Mouse (Mus musculus): ENCODE results near the gene Tmem108.

The Tmem108 gene

GRCm38 (mm10) chr9:103761647-103762084 is at the start of gene Tmem108:
Gene Tmem108, minus strand, starts transcription at chr9:103761837.
- DNase-seq (ENCODE audit: extremely low read depth, low read depth), result no peak

GRCm38 (mm10) chr9:103789029-103789428 is 27.4 kb upstream of the Tmem108 start:
- no peak for DNase-seq (ENCODE audit: extremely low read depth, low read depth)

- no peak for DNase-seq (ENCODE audit: extremely low read depth, low read depth)
These were observed 22.5 kb upstream of the Tmem108 start for GRCm38 (mm10) chr9:103784156-103784555.

DNA sequence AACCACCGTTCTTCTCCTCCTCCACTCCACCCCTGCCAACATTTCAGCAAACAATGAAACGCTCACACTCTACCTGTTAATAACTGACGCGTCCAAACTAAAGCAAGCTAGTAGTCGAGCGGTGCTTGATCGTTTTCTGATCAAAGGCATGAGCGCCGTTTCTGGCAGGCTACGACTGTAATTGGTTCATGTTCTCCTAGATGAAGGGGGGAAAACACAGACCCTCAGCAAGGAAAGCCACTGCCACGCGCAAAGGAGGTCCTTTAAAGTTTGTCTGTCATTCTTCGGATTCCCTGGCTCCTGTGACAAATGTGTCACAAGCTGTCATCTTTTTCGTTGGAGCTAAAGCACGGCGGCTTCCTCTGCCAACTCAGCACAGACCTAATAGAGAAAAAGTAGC is 21.6 kb upstream of the Tmem108 start:
- no peak for DNase-seq (ENCODE audit: extremely low read depth, low read depth)

- DNase-seq (ENCODE audit: extremely low read depth, low read depth), result no peak
These were observed 20.7 kb upstream of the Tmem108 start for GRCm38 (mm10) chr9:103782306-103782705.

DNA sequence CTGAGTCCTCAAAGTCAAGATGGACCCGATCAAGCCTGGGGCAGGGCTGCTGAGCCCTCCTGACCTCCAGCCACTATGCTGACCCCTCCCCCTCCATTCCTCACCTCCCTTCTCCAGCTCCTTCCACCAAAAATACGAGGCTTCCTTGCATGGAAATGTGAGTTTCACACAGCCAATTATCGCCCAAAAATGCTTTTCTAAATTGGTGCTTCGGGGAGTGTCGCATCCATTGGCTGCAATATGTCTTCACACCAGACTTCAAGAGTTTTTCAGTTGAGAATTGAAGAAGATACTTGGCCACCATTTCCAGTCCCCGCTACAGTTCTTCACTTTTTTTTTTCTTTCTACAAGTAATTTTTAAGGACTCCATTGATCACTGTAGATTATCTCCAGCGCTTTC is 19.8 kb upstream of the Tmem108 start:
- no peak for DNase-seq (ENCODE audit: extremely low read depth, low read depth)

DNA sequence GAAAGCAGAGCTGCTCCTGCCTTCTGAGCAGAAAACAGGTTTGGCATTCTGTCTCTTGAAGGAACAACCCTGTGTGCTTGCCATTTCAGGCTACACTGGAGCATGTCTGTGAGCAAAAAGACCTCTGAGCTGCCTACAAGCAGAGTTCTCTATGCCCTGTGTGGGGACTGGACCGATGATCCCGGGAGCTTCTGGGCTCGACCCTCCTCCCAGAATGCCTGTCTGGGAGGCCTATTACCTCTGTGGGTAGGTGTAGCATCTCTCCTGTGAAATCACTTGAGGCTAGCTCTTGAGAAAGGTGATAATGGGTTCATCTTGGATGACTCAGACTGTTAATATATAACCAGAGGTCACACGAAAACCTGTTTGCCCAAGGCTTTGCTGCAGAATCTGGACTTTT is 19.0 kb upstream of the Tmem108 start:
- DNase-seq (ENCODE audit: extremely low read depth, low read depth), result no peak

GRCm38 (mm10) chr9:103778185-103778584 is 16.5 kb upstream of the Tmem108 start:
- no peak for DNase-seq (ENCODE audit: extremely low read depth, low read depth)

DNA sequence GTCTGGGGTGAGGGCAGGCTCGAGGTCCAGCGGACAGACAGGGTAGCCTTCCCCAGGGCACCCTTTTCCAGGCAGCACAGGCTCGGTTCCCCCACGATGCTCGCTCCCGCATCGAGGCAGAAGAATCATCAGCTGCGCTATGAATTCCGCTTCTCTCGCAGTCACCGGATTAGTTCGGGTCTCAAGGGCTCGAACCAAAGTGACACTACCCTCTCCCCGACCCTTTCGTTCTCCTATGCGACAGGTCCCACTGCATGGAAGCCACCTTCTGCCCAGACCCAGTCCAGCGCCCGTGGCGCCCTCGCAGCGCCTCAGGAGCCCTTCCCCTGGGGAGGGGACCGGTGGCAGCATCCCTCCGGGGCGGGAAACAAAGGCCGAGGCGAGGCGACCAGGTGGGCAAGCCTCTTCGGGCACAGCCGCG is 476 bp downstream of the Tmem108 start:
- no peak for DNase-seq (ENCODE audit: extremely low read depth, low read depth)

GRCm38 (mm10) chr9:103760356-103760755 is 1.3 kb downstream of the Tmem108 start:
- DNase-seq (ENCODE audit: extremely low read depth, low read depth), result no peak

DNA sequence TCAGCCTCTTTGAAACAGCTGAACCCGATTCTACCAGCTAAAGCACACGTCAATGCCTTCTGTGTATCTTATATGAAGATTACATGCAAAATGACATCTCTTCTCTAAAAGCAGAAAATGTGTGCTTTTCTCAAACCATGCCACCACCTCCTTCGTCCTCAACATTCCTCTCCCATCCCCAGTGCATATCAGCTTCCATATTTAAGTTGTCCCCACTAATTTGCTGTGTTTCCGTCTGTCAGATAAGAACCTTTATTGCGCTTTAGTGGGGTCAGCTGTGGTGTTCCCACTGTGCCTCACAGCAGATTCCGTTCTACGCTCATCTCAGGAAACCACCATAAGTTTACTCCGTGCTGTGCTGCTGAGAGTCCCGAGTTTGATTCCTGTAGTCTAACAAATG is 1.8 kb downstream of the Tmem108 start:
- DNase-seq (ENCODE audit: extremely low read depth, low read depth), result no peak

- no peak for DNase-seq (ENCODE audit: extremely low read depth, low read depth)
These were observed 2.5 kb downstream of the Tmem108 start for GRCm38 (mm10) chr9:103758930-103759695.

- DNase-seq (ENCODE audit: extremely low read depth, low read depth), result no peak
These were observed 3.4 kb downstream of the Tmem108 start for GRCm38 (mm10) chr9:103758246-103758645.

DNA sequence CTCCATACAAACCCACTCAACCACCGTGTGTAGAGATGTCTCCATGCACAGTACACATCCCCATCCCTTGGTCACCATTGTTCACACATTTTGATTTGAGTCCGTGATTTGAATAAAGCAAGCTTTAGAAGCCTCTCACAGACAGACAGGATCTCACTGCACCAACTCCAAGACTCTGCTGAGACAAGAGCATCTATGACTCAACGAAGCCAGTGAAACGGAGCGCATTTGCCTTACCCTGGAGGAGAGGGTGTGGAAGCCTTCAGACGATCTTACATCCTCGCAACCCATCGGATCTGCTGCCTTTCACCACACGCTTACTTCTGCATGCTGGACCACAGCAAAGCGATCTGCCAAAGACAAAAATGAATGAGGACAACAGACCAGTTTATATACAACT is 9.0 kb downstream of the Tmem108 start:
- DNase-seq (ENCODE audit: extremely low read depth, low read depth), result no peak

GRCm38 (mm10) chr9:103751568-103751967 is 10.1 kb downstream of the Tmem108 start:
- DNase-seq (ENCODE audit: extremely low read depth, low read depth), result no peak

DNA sequence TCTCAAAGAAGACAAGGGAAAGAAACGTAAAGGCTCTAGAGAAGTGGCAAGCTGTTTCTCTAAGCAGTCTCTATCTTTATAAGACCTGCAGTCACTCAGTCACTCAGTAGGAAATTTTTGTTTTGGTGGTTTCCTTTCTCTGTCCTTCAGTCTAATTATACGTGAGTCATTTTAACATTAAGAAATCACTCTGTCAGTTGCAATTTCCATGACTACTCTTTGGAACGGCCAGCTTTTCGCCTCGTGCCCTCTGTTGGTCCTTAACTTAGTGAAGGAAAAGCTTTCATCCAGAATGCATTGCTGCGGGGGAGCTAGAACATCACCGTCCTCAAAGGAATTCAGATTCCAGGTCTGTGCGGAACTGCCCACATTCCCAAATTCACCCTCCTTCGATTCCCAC is 11.1 kb downstream of the Tmem108 start:
- no peak for DNase-seq (ENCODE audit: extremely low read depth, low read depth)

- no peak for DNase-seq (ENCODE audit: extremely low read depth, low read depth)
These were observed 15.0 kb downstream of the Tmem108 start for GRCm38 (mm10) chr9:103746598-103746997.

DNA sequence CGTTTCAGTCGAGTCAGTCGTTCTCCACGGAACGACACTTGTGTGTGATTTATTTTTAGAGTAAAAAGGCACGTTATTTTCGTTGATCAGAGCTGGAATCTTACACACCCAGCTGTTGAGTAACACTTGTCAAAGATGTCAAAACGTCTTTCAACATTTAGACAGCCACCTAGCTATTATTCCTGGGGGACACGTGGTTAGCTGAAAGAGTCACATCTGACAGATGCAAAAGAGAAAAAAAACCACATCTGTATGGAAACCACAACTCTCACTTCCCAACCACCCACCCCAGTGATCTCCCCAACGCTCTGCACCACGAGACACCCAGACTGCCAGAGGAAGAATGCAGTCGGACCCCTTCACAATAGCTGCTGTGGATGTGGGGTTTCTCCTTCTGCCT is 21.5 kb downstream of the Tmem108 start:
- DNase-seq (ENCODE audit: extremely low read depth, low read depth), result no peak

DNA sequence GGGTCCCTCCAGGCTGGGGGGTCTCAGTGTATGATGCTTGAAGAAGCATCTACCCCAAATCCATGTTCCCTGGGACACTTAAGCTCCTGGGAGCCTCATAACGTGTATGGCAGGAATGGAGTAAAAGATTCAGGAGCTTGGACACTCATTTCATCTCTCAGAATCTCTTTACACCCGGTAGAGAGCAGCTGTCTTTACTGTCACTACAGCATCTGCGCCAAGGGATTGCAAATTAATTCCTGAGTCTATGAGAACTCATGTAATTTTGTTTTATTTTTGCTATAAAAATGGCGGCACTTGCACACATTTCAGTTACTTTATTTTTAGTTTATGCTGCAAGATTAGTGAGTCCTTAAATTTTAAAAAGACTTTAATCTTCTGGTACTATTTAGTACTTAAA is 22.6 kb downstream of the Tmem108 start:
- no peak for DNase-seq (ENCODE audit: extremely low read depth, low read depth)

- DNase-seq (ENCODE audit: extremely low read depth, low read depth), result no peak
These were observed 31.9 kb downstream of the Tmem108 start for GRCm38 (mm10) chr9:103729716-103730115.

- DNase-seq (ENCODE audit: extremely low read depth, low read depth), result no peak
These were observed 34.7 kb downstream of the Tmem108 start for GRCm38 (mm10) chr9:103726751-103727462.

DNA sequence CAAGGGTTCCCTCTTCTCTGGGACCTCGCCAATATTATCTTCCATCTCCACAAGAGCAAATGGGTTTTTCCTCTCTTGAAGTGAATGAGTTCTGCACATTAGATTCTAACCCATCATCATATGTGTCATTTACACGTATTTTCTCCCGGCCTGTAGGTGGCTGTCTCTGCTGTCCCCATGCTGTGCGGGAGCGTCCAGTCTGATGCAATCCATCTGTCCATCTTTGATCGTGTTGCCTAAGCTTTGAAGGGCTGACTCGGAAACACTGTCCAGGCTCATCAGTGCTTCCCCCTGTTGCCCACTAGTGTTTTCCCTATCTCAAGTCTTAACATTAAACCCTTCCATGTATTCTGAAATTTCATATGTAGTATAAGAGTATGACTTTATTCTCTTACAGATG is 36.1 kb downstream of the Tmem108 start:
- DNase-seq (ENCODE audit: extremely low read depth, low read depth), result no peak

GRCm38 (mm10) chr9:103721486-103721885 is 40.2 kb downstream of the Tmem108 start:
- no peak for DNase-seq (ENCODE audit: extremely low read depth, low read depth)

Measured in MEL-GATA-1-ER (cell line).